Comparison of ENCODE assay signal across 23 mouse cellular contexts in genomic region chr16:92926853-92927252, GRCm38 (mm10).
"Had no signal": no experiment of that assay in that cellular context is flagged by ENCODE, and none has a peak within 500 bp of the region (broad histone marks: within the 10 kb centered on the region; RNA-seq: fewer than 3 reads in every experiment).

No protein-coding gene starts in this region.

- H3K9me3 ChIP-seq: limb, embryonic 10.5 days; limb, embryonic 13.5 days; liver, embryonic 12.5 days; liver, embryonic 15.5 days; lung, embryonic 15.5 days; midbrain, embryonic 12.5 days; midbrain, embryonic 15.5 days; neural tube, embryonic 12.5 days; neural tube, embryonic 15.5 days; stomach, embryonic 15.5 days had no signal

- H3K27me3 ChIP-seq: lung, embryonic 15.5 days; midbrain, embryonic 12.5 days; midbrain, embryonic 15.5 days; neural tube, embryonic 12.5 days; neural tube, embryonic 15.5 days; stomach, embryonic 15.5 days had no signal

- H3K4me3 ChIP-seq: layer of hippocampus, adult 2 months; limb, embryonic 10.5 days; limb, embryonic 13.5 days; liver, embryonic 12.5 days; liver, embryonic 15.5 days; lung, embryonic 15.5 days; midbrain, embryonic 12.5 days; midbrain, embryonic 15.5 days; neural tube, embryonic 12.5 days; neural tube, embryonic 15.5 days; stomach, embryonic 15.5 days had no signal

- H3K36me3 ChIP-seq: limb, embryonic 10.5 days; limb, embryonic 13.5 days; liver, embryonic 12.5 days; liver, embryonic 15.5 days; lung, embryonic 15.5 days; midbrain, embryonic 12.5 days; midbrain, embryonic 15.5 days; neural tube, embryonic 12.5 days; neural tube, embryonic 15.5 days; stomach, embryonic 15.5 days had no signal

- H3K4me1 ChIP-seq: liver, embryonic 12.5 days; liver, embryonic 15.5 days; lung, embryonic 15.5 days; midbrain, embryonic 12.5 days; midbrain, embryonic 15.5 days; neural tube, embryonic 12.5 days; stomach, embryonic 15.5 days had no signal

- DNase-seq: kidney, adult 18-20 months; kidney, adult 9 months; kidney, postnatal 14 days; layer of hippocampus, adult 9-11 months; liver; lung, adult 18-20 months; lung, postnatal 10 days; lung, postnatal 36 days; retina, postnatal 1 day; right cerebral cortex, postnatal 25 days; spleen, adult 18-20 months had no signal

- ATAC-seq: intestine, embryonic 16.5 days; liver, embryonic 12.5 days; midbrain, embryonic 15.5 days had no signal
